Mouse (Mus musculus): ENCODE measurements around the gene Uqcc2.

GRCm38 (mm10) chr17:27085676-27086075 is 48.0 kb downstream of the Uqcc2 start:
- TF ChIP-seq CTCF (IDR thresholded peaks at IDR 0.05; ENCODE audit: borderline replicate concordance, extremely low read depth, insufficient read depth, insufficient read length) (peak; percentile 60; the same call in 1 of the 2 replicates), POLR2A (IDR thresholded peaks at IDR 0.05; ENCODE audit: borderline replicate concordance, extremely low read depth, insufficient read depth, insufficient read length, poor library complexity, severe bottlenecking) (no peak)
